Mouse (Mus musculus) heart, adult 9 months (tissue): ENCODE results near the gene Tmem269.

ENCODE experiments used
- DNase-seq, 2 experiments: peaks; one replicate each; pipeline ENCODE4 v3.0.0; 2022; ENCODE audit warnings: low spot score in 2 of 2

Gene Tmem269

GRCm38 (mm10) chr4:119181456-119181855 is 36.6 kb downstream of the Tmem269 start:
- DNase-seq = peak in 1 of 2 experiments; percentile 39

GRCm38 (mm10) chr4:119180133-119180707 is 37.8 kb downstream of the Tmem269 start:
- DNase-seq = no peak

GRCm38 (mm10) chr4:119178331-119178730 is 39.7 kb downstream of the Tmem269 start:
- DNase-seq = peak; percentile 40 to 62

GRCm38 (mm10) chr4:119177702-119178101 is 40.3 kb downstream of the Tmem269 start:
- DNase-seq = peak; percentile 43 to 52

- peak; percentile 98 for DNase-seq
Measured at GRCm38 (mm10) chr4:119173851-119174453, 44.1 kb downstream of the Tmem269 start, which contains the start of gene Zfp691. Gene Zfp691, minus strand, starts transcription at chr4:119174195.

GRCm38 (mm10) chr4:119172919-119173650 is 44.9 kb downstream of the Tmem269 start:
- DNase-seq = no peak

GRCm38 (mm10) chr4:119167663-119168062 is 50.4 kb downstream of the Tmem269 start:
- peak; percentile 32 to 81 for DNase-seq

GRCm38 (mm10) chr4:119167068-119167467 is 50.9 kb downstream of the Tmem269 start:
- DNase-seq = no peak

GRCm38 (mm10) chr4:119165916-119166315 is 52.1 kb downstream of the Tmem269 start:
- DNase-seq = no peak

- DNase-seq = no peak
Measured at GRCm38 (mm10) chr4:119162990-119163389, 55.0 kb downstream of the Tmem269 start.

- no peak for DNase-seq
Measured at GRCm38 (mm10) chr4:119161358-119161757, 56.7 kb downstream of the Tmem269 start.

- DNase-seq = no peak
Measured at GRCm38 (mm10) chr4:119157891-119158290, 60.1 kb downstream of the Tmem269 start.

GRCm38 (mm10) chr4:119157186-119157585 is 60.8 kb downstream of the Tmem269 start:
- DNase-seq = peak in 1 of 2 experiments; percentile 28
